In the genomic region with DNA sequence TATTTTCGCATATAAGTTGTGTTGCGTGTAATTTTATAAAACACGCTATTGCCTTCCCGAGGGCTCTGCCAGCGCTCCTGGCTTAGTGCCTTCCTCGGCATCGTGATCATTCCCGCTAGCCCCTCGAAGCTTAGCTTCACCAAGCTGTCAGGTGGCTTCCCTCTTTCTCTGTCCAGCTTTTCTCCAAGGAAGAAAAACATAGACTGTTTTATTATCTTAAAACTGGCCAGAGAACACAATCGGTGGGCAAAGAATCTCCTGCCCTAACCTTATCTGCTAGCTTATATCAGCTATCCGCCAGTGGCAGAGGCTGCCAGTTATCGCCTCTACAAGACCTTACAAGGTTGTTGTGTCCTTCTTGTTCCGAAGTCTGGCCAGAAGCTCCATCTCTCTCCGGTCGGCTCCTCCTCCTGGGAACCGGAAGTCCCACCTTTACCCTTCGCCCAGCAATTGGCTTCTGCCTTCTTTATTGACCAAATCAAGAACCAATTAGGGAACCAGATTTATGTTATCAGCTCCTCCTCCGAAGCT, we compare ENCODE assay signal across 8 mouse cellular contexts. TPM values are rescaled to one million over a fixed set of nuclear protein-coding genes. Genes with fewer than 3 reads are reported as not detected.
A peak's percentile ranks its signal among the peaks of the same experiment; 100 is the strongest.
DNase-seq lines count a peak whose midpoint lies in the region; ATAC-seq and TF ChIP-seq lines count a peak whose summit lies in the region.

No protein-coding gene starts in this region.

- under 1% methylated on average over 18 of the region's 18 CpGs for WGBS in bone marrow, adult 2 months
- 1% methylated on average over 18 of the region's 18 CpGs for WGBS in embryonic facial prominence, embryonic 15.5 days
- WGBS in kidney, embryonic 15.5 days, result 1% methylated on average over 18 of the region's 18 CpGs

- no peak for TF ChIP-seq CTCF in bone marrow, adult 2 months (IDR thresholded peaks at IDR 0.05; ENCODE audit: control insufficient read depth, insufficient read depth, low read length)

- H3K9me3 ChIP-seq in embryonic facial prominence, embryonic 15.5 days (replicated peaks), result no peaks in the 10 kb centered on the region
- H3K9me3 ChIP-seq in kidney, embryonic 15.5 days (replicated peaks), result no peaks in the 10 kb centered on the region

- H3K27me3 ChIP-seq in embryonic facial prominence, embryonic 15.5 days, result no peaks in the 10 kb centered on the region
- H3K27me3 ChIP-seq in kidney, embryonic 15.5 days, result no peaks in the 10 kb centered on the region

- TF ChIP-seq POLR2A in bone marrow, adult 2 months (IDR thresholded peaks at IDR 0.05; ENCODE audit: borderline replicate concordance, control insufficient read depth, low read depth, low read length), result 0 out of 2 replicates have a peak, but pooled peaks have one; percentile 39

- peak; percentile 96 for DNase-seq in 416B (ENCODE audit: low read depth)
- peak; percentile 91 to 94 for DNase-seq in heart, adult 9 months (ENCODE audit: low spot score in 2 of 2)
- peak; percentile 92 for DNase-seq in liver
- peak; percentile 87 to 89 for DNase-seq in spleen, postnatal 4 days (ENCODE audit: low spot score in 2 of 2)

- H3K9ac ChIP-seq in embryonic facial prominence, embryonic 15.5 days, result peak overlapping the region; percentile 66
- peak overlapping the region; percentile 58 for H3K9ac ChIP-seq in kidney, embryonic 15.5 days

- peak; percentile 36; the same call in 1 of the 2 replicates for ATAC-seq in embryonic facial prominence, embryonic 15.5 days (ENCODE audit: insufficient number of reproducible peaks, low FRiP score, low TSS enrichment, low read depth)
- peak; percentile 63 for ATAC-seq in kidney, embryonic 15.5 days (replicated peaks; ENCODE audit: low FRiP score)
- peak; percentile 61 for ATAC-seq in monocyte, adult 5-6 weeks (replicated peaks; ENCODE audit: insufficient number of reproducible peaks, low FRiP score, low TSS enrichment, poor library complexity, severe bottlenecking)

- peaks cover 2% of the 10 kb centered on the region; the same call in 1 of the 2 replicates for H3K4me1 ChIP-seq in bone marrow, adult 2 months (ENCODE audit: control insufficient read depth, insufficient read depth, low read length)
- H3K4me1 ChIP-seq in embryonic facial prominence, embryonic 15.5 days, result peaks cover 33% of the 10 kb centered on the region
- H3K4me1 ChIP-seq in kidney, embryonic 15.5 days, result peaks cover 30% of the 10 kb centered on the region

- peak overlapping the region; percentile 95 for H3K27ac ChIP-seq in bone marrow, adult 2 months (ENCODE audit: control insufficient read depth, insufficient read depth, low read depth, low read length, poor library complexity)
- H3K27ac ChIP-seq in embryonic facial prominence, embryonic 15.5 days (replicated peaks), result peak overlapping the region; percentile 87
- peak overlapping the region; percentile 93 for H3K27ac ChIP-seq in kidney, embryonic 15.5 days

- peak overlapping the region; percentile 88 for H3K4me3 ChIP-seq in bone marrow, adult 2 months (replicated peaks; ENCODE audit: control insufficient read depth, low read depth, low read length)
- peak overlapping the region; percentile 57 for H3K4me3 ChIP-seq in embryonic facial prominence, embryonic 15.5 days (replicated peaks)
- H3K4me3 ChIP-seq in kidney, embryonic 15.5 days (replicated peaks), result peak overlapping the region; percentile 56

- peak overlapping the region; percentile 82 for H3K4me2 ChIP-seq in embryonic facial prominence, embryonic 15.5 days (replicated peaks)
- peak overlapping the region; percentile 78 for H3K4me2 ChIP-seq in kidney, embryonic 15.5 days

- no peaks in the 10 kb centered on the region for H3K36me3 ChIP-seq in embryonic facial prominence, embryonic 15.5 days
- no peaks in the 10 kb centered on the region for H3K36me3 ChIP-seq in kidney, embryonic 15.5 days

RNA-seq across cellular contexts. Expression of a gene that starts 3.6 kb away (rescaled TPM):
- 19.0 and 38.1 TPM in 2 replicates for polyA plus RNA-seq in bone marrow, adult 2 months (2011; ENCODE audit: insufficient read depth, insufficient read length, low replicate concordance, missing spikeins)
- polyA plus RNA-seq in embryonic facial prominence, embryonic 15.5 days (2015; fragmentation: Nextera tagmentation; extraction: Ambion mirVana), result 43.7 and 53.5 TPM in 2 replicates
- polyA plus RNA-seq in kidney, embryonic 15.5 days (2015; fragmentation: Nextera tagmentation; extraction: Ambion mirVana), result 50.6 and 72.7 TPM in 2 replicates
- 4.1 to 16.3 TPM (median 12.3 TPM) in 3 replicates for total RNA-seq in monocyte, adult 5-6 weeks (2017)

RNA-seq across cellular contexts. Expression of a gene that starts 3.9 kb away (rescaled TPM):
- polyA plus RNA-seq in bone marrow, adult 2 months (2011; ENCODE audit: insufficient read depth, insufficient read length, low replicate concordance, missing spikeins), result 26.1 and 34.4 TPM in 2 replicates
- polyA plus RNA-seq in embryonic facial prominence, embryonic 15.5 days (2015; fragmentation: Nextera tagmentation; extraction: Ambion mirVana), result 26.1 and 27.5 TPM in 2 replicates
- polyA plus RNA-seq in kidney, embryonic 15.5 days (2015; fragmentation: Nextera tagmentation; extraction: Ambion mirVana), result 43.9 and 45.9 TPM in 2 replicates
- total RNA-seq in monocyte, adult 5-6 weeks (2017), result 7.1 to 9.6 TPM (median 7.4 TPM) in 3 replicates

RNA-seq across cellular contexts. Expression of a gene that starts 33.3 kb away (rescaled TPM):
- polyA plus RNA-seq in bone marrow, adult 2 months (2011; ENCODE audit: insufficient read depth, insufficient read length, low replicate concordance, missing spikeins), result 53.2 and 100 TPM in 2 replicates
- polyA plus RNA-seq in embryonic facial prominence, embryonic 15.5 days (2015; fragmentation: Nextera tagmentation; extraction: Ambion mirVana), result 122 and 123 TPM in 2 replicates
- 164 and 175 TPM in 2 replicates for polyA plus RNA-seq in kidney, embryonic 15.5 days (2015; fragmentation: Nextera tagmentation; extraction: Ambion mirVana)
- total RNA-seq in monocyte, adult 5-6 weeks (2017), result 1.1 to 8.3 TPM (median 4.8 TPM) in 3 replicates

RNA-seq across cellular contexts. Expression of a gene that starts 37.2 kb away (rescaled TPM):
- polyA plus RNA-seq in bone marrow, adult 2 months (2011; ENCODE audit: insufficient read depth, insufficient read length, low replicate concordance, missing spikeins), result 18.3 and 38.3 TPM in 2 replicates
- 49.5 and 52.3 TPM in 2 replicates for polyA plus RNA-seq in embryonic facial prominence, embryonic 15.5 days (2015; fragmentation: Nextera tagmentation; extraction: Ambion mirVana)
- 63.4 and 67.7 TPM in 2 replicates for polyA plus RNA-seq in kidney, embryonic 15.5 days (2015; fragmentation: Nextera tagmentation; extraction: Ambion mirVana)
- 1.9 to 10.1 TPM (median 2.6 TPM) in 3 replicates for total RNA-seq in monocyte, adult 5-6 weeks (2017)

RNA-seq across cellular contexts. Expression of a gene that starts 44.2 kb away (rescaled TPM):
- polyA plus RNA-seq in bone marrow, adult 2 months (2011; ENCODE audit: insufficient read depth, insufficient read length, low replicate concordance, missing spikeins), result 1.6 and 2.9 TPM in 2 replicates
- 6.0 and 10.0 TPM in 2 replicates for polyA plus RNA-seq in embryonic facial prominence, embryonic 15.5 days (2015; fragmentation: Nextera tagmentation; extraction: Ambion mirVana)
- 4.8 and 5.0 TPM in 2 replicates for polyA plus RNA-seq in kidney, embryonic 15.5 days (2015; fragmentation: Nextera tagmentation; extraction: Ambion mirVana)
- 0.38 to 1.7 TPM in 2 of 3 replicates, not detected in the other for total RNA-seq in monocyte, adult 5-6 weeks (2017)

Comparison
In these comparisons a context has a peak if more than half of its experiments do, and no peak if none do; other contexts are left out.
1. Peak in every context shown above with its lines: DNase-seq, ATAC-seq, H3K4me3 ChIP-seq and H3K27ac ChIP-seq.